ENCODE assay signal across 8 mouse cellular contexts in the genomic region with DNA sequence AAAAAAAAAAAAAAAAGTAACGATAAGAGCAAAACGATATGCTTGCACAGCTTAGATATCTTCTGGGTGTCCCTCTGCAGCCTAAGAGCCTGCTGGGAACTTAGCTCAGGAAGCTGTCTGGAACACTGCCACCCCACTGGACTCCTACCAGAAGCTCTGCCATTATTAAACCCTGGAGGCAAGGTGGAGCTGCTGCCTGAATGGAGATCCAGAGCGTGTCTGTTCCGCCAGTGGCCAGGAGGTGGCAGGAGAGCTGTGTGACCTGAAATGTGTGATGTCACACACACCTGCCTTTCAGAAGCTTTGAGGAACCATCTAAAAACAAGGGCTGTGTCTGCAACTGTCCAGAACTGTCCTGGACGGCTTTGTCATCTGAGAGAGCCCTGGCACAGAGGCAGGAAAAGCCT. TPM values are rescaled to one million over a fixed set of nuclear protein-coding genes. Genes with fewer than 3 reads are reported as not detected.
DNase-seq lines count a peak whose midpoint lies in the region; ATAC-seq and TF ChIP-seq lines count a peak whose summit lies in the region.

No protein-coding gene starts in this region.

- DNase-seq in c-Kit-positive CD71-positive TER-119-negative erythroid progenitor cells, embryonic 14.5 days (ENCODE audit: low read depth) = peak; percentile 62
- peak; percentile 72 for DNase-seq in heart, postnatal 25 days (ENCODE audit: low spot score)
- peak; percentile 59 to 90 for DNase-seq in layer of hippocampus, adult 18-20 months (ENCODE audit: low spot score in 2 of 2)
- peak; percentile 89 for DNase-seq in lung, adult 2 months
- peak; percentile 58 for DNase-seq in ovary, adult 18-20 months (ENCODE audit: low spot score)
- peak; percentile 88 for DNase-seq in thymus, adult 2 months

- no peaks in the 10 kb centered on the region for H3K27me3 ChIP-seq in E14TG2a.4 (ENCODE audit: insufficient read depth, low read length)
- no peaks in the 10 kb centered on the region for H3K27me3 ChIP-seq in forebrain, embryonic 13.5 days
- H3K27me3 ChIP-seq in thymus, adult 2 months (ENCODE audit: control insufficient read depth, insufficient read depth, low read length) = no peaks in the 10 kb centered on the region

- no peak overlapping the region for H3K4me3 ChIP-seq in E14TG2a.4 (replicated peaks; ENCODE audit: low read length)
- no peak overlapping the region for H3K4me3 ChIP-seq in forebrain, embryonic 13.5 days
- H3K4me3 ChIP-seq in lung, adult 2 months (replicated peaks; ENCODE audit: extremely low read depth, low read depth, low read length) = no peak overlapping the region
- H3K4me3 ChIP-seq in thymus, adult 2 months (ENCODE audit: control insufficient read depth, insufficient read depth, low read length) = no peak overlapping the region

- H3K9me3 ChIP-seq in E14TG2a.4 (ENCODE audit: low read length) = no peaks in the 10 kb centered on the region
- H3K9me3 ChIP-seq in forebrain, embryonic 13.5 days (replicated peaks) = no peaks in the 10 kb centered on the region

- no peak overlapping the region for H3K27ac ChIP-seq in forebrain, embryonic 13.5 days
- no peak overlapping the region for H3K27ac ChIP-seq in thymus, adult 2 months (ENCODE audit: control insufficient read depth, insufficient read depth, low read length)

- no peak overlapping the region for H3K4me2 ChIP-seq in forebrain, embryonic 13.5 days

- TF ChIP-seq POLR2A in lung, adult 2 months (IDR thresholded peaks at IDR 0.05; ENCODE audit: borderline replicate concordance, extremely low read depth, low read depth, low read length) = no peak
- TF ChIP-seq POLR2A in thymus, adult 2 months (IDR thresholded peaks at IDR 0.05; ENCODE audit: control insufficient read depth, extremely low read depth, insufficient read depth, low read length, poor library complexity) = no peak

- H3K36me3 ChIP-seq in E14TG2a.4 (ENCODE audit: insufficient read depth, low read length) = no peaks in the 10 kb centered on the region
- H3K36me3 ChIP-seq in forebrain, embryonic 13.5 days (ENCODE audit: poor library complexity, severe bottlenecking) = no peaks in the 10 kb centered on the region
- no peaks in the 10 kb centered on the region for H3K36me3 ChIP-seq in thymus, adult 2 months (ENCODE audit: control insufficient read depth, insufficient read depth, low read length)

- TF ChIP-seq CTCF in E14TG2a.4 (conservative IDR thresholded peaks at IDR 0.05; ENCODE audit: low read length) = peak; percentile 91
- peak; percentile 94 for TF ChIP-seq CTCF in lung, adult 2 months (IDR thresholded peaks at IDR 0.05; ENCODE audit: insufficient read depth, low read length)
- TF ChIP-seq CTCF in thymus, adult 2 months (IDR thresholded peaks at IDR 0.05; ENCODE audit: borderline replicate concordance, control insufficient read depth, extremely low read depth, insufficient read depth, low read length, poor library complexity) = peak; percentile 82

- intact Hi-C loops in heart, postnatal 25 days (cut with DNase I) = no loop called here

- H3K4me1 ChIP-seq in E14TG2a.4 (replicated peaks; ENCODE audit: low read depth, low read length) = peaks cover 7% of the 10 kb centered on the region; the same call in 1 of the 2 replicates
- no peaks in the 10 kb centered on the region for H3K4me1 ChIP-seq in forebrain, embryonic 13.5 days
- H3K4me1 ChIP-seq in lung, adult 2 months (ENCODE audit: control insufficient read depth, insufficient read depth, low read length) = no peaks in the 10 kb centered on the region
- H3K4me1 ChIP-seq in thymus, adult 2 months (replicated peaks; ENCODE audit: control insufficient read depth, insufficient read depth, low read length) = no peaks in the 10 kb centered on the region

- H3K9ac ChIP-seq in forebrain, embryonic 13.5 days = no peak overlapping the region

- WGBS in forebrain, embryonic 13.5 days = 35% methylated on average over 5 of the region's 5 CpGs
- WGBS in lung, adult 2 months = 19% methylated on average over 5 of the region's 5 CpGs
- 39% methylated on average over 5 of the region's 5 CpGs for WGBS in thymus, adult 2 months

- ATAC-seq in forebrain, embryonic 13.5 days = peak; percentile 61

RNA-seq across cellular contexts. Expression of gene Mccc2, which starts 13.6 kb away (rescaled TPM):
- polyA plus RNA-seq in forebrain, embryonic 13.5 days (2015; fragmentation: Nextera tagmentation; extraction: Ambion mirVana) = 36.1 and 36.2 TPM in 2 replicates
- 10 to 100 TPM; 84.3 to 89.5 TPM for total RNA-seq in heart, postnatal 25 days (2021)
- 10 to 100 TPM; 25.2 to 30.6 TPM for total RNA-seq in layer of hippocampus, adult 18-20 months (2021)
- polyA plus RNA-seq in lung, adult 2 months (2012; rRNA removed) = 17.7 and 19.0 TPM in 2 replicates
- 7.7 and 8.0 TPM in 2 replicates for polyA plus RNA-seq in thymus, adult 2 months (2012; rRNA removed)
